Mouse (Mus musculus): ENCODE measurements at regions not wholly inside any gene's neighbourhood (a gene's known extent, or its start where the extent isn't known, plus 50 kb on each side); places are given as distances from the start of the nearest gene placed in this dataset.

DNA sequence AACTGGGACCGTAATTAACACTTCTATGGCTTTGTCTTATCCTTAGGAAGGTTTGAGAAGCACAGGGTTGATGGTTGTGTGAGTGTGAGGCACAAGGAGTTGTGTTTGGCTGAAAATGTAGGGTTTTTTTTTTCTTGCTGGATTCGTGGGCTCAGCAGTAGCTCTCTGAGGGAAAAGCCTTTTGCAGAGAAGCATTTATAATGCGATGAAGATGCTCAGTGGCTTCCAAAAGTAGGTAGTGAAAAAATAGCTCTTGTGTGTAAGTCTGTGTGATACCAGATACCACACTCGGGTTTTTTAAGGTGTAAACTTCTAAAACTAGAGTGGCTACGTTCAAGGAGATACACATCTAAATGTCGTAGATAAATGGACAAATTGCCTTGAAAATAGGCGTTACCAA lies 149.1 kb upstream of the 4933402D24Rik start:
- DNase-seq = no peak

DNA sequence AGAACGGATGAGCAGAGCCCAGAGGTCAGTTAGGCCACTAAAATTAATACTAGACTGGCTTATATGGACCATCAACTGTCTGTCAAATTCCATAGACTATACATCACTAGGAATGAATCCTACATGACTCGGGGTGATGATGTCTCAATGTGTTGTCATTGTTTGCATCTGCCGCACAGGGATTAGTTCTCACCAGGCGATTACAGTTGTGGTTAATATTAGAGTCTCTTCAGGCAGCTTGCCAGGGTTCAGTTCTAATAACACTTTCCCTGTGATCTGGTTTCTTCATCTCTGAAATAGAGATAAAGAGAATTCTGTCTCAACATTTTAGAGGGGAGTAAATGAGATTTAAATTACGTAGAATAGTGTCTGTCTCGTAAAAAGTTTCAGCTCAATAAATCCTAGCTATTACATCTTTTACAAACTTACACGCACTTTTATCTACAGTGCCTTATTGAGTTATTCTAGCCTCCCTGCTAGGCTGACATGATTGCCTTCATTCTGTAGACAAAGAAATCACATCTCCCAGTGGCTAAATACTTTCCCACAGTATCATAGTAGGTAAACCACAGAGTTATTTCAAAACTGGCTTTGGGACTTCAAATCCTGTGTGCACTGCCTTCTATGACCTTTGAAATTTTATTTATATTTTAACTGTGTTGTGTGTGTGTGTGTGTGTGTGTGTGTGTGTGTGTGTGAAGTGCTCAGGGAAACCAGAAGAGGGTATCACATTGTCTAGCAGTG lies 148.0 kb upstream of the 4933402D24Rik start:
- no peak for DNase-seq

DNA sequence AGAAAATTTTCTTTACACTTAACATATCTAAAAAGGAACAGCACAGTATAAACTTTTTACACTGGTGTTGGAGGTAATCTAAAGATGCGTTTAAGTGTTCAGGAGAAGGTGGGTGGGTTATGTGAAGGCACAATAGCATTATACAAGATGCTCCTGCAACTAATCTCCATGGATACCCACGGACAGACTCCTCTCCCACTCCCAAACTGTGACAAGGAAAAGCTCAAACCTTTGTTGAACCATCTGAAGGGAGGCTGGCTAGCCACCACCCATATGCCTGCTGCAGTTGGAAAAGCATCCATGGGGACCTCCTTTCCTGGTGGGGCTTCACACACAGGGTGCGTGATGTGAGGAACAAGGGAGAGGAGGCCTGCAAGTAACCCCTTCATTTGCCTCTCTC lies 141.7 kb upstream of the 4933402D24Rik start:
- no peak for DNase-seq

DNA sequence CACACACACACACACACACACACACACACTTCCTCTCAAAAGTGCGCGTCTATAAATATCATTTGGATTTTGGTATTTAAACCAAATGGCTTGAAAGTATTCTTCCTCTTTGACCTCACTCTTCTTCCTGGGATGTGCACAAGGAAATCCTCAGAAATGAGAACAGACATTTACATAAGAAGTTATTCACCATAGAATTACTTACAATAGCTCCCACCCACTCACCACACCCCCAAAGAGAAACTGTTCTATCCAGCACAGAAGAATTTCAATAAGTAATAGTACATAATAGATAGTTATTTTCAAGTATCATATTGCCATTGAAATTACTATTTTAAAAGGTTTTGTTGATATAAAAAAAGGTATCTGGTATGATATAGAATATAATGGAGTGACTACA lies 140.1 kb upstream of the 4933402D24Rik start:
- no peak for DNase-seq

DNA sequence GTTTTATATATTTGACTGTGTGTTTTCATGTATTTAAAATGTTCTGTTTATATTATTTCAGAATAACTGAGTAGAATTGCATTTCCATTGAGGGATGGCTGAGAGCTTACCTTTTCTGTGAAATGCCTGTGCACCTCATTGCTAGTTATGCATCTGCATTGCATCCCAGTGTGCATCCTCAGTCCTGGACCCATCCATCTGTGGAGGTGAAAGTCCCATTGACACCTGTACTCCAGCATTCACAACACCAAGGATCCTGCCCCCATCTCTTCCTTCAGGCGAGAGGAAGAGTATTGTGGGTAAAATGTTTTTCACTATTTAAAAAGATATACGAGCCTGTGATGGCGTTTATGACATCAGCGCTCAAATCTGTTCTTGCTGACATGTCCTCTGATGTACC lies 134.6 kb upstream of the 4933402D24Rik start:
- DNase-seq = no peak

DNA sequence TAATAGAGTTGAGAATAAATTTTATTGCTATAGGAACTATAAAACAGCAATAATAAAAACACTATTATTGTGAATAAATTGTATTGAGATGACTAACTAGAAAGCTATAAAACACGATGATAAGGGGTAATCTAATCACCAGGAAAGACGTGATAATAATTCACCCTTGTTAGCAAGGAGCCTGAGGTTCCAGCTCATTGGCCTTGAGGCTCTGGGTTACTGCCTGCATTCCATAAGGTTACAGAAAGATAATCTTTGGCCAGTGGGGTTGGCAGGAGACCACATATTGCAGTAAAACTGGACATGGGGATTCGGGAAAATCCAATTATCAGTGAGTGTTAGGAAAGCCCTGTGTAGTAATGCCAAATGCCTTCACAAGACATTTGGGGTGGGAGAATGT lies 134.1 kb upstream of the 4933402D24Rik start:
- DNase-seq = no peak

DNA sequence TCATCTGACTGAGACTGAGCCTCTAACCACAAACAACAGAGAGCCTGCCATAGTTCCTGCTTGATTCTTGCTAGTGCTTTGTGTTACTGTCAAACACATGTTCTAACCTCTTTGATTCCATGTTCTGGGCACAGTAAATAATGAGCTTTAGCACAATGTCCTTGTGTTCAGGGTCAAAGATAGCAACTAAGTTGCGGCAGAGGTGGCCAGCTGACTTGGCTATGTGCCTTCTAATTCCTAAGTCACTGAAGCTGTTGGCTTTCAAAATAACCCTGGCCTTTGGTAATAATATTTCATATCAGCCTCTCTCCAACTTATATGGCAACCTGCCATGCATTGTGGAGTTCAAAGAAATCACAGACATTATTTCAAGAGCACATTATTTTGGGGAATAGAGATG lies 133.3 kb upstream of the 4933402D24Rik start:
- no peak for DNase-seq

DNA sequence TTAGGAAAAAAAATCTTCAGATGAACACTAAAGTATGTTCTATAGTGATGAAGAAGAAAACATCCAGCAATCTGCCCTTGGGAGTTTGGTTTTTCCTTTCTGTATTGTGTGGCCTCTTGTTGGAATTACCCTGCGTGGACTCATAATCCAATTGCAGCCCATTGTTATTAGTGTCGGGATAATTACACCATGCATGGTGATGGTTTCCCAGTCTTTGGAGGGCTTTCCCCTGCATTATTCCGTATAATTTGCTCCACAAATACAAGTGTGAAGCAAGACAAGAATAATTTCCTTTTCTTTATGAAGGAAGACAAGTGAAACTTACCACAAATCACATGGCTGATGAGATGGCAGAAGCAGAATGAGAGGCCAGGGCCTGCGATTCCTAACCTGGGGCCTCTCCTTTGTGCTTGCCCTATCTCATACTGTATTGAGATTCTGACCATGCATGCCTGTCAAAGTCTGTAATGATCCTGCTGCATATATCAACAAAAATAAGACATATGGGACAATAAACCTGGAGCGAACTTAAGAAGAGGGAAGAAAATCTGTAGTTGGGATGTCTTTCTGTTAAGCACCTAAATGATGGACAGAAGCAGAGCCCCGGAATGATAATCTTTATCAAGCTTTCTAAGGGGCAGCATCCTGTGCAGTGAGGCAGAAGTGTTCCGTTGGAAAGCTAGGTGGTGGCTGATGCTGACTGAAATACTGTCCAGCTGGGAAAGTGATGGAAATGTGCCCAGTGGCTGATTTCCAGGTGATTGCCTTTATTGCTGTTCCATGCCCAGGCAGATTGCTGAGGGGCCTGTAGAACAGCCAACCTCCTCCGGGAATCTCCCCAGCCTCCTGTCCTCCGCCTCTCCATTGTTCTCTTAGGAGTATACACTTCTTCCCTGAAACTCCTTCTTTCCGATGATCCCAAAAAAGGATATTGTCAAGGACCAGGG lies 130.8 kb upstream of the 4933402D24Rik start:
- DNase-seq = peak in 1 of 2 experiments; percentile 7

DNA sequence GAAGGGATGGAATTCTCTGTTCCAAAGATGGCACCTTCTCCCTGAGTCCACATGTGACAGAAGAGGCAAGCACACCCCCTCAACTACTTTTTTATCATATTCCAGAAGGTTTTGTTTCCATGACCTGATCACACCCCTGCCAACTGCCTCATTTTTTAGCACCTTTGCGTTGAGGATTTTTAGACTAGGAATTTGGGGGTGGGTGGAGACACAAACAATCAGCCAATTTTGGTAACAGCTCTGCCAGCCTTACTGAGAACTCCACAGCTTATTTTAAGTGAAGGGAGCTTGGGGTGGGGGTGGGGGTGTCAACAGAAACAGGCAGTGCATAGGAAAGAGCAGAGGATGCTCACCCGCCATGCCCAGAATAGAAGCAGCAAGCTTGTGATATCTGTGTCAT lies 129.7 kb upstream of the 4933402D24Rik start:
- DNase-seq = no peak

DNA sequence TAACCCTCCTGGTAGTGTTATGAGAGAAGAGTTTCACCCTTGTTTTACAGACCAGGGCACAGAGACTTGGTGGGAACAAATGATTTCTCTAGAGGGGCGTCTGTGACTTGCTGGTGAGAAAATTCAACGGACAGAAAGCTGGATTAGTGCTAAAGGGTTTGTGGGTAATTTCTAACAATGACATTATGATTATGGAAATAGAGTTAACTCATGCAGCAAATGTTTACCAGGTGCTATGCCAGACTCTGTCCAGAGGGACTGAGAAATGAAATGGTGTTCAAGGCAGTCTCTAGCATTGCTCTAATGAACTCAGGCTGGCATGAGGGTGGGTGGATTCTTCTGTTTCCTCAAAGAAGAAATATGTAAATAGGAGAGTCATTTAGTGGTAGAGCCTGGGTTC lies 128.5 kb upstream of the 4933402D24Rik start:
- DNase-seq = no peak

DNA sequence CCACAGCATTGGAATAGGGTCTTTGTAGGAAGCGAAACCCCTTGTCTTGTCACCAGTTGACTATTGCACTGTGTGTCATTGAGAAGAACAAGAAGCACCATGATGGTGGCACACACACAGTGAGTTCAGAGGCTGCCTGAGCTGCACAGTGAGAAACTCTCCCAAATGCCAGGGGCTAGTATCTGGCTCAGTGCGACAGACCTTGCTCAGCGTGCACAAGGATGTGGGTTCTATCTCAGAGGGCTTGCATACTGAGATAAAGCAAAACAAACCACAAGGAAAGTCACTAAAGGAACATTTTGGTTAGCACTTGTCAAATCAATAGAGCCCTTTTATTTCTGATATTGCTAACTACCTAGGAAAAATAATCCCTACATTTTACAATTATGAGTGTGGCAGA lies 110.5 kb upstream of the 4933402D24Rik start:
- DNase-seq = no peak

DNA sequence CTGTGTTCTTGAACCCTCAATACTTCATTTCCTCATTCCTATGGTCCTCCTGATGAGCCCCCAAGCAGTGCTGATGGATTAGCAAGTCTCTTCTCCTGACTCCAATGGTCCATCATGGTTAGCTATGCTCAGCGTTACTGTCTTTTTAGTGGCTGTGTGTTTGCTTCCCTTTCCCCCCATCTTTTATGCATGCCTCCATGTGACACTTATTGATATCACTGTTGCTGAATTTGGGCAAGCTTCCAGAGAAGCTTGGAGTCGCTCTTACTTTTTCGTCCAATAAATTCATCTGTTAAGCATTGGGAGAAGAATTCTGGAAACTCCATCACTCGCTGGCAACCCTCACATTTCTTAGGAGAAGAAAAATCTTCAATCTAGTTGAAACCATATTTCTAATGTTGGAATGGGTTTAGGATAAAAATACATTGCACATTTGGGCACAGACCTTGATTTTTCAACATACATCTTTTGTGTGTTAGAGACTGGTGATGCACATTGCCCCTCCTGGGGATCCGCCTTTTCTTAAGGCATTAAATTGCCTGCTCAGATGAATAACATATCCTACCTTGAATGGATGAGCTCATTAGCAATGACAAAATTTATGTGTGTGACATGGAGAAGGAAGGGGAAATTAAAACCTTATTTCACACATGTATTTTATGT lies 107.7 kb upstream of the 4933402D24Rik start:
- DNase-seq = no peak

DNA sequence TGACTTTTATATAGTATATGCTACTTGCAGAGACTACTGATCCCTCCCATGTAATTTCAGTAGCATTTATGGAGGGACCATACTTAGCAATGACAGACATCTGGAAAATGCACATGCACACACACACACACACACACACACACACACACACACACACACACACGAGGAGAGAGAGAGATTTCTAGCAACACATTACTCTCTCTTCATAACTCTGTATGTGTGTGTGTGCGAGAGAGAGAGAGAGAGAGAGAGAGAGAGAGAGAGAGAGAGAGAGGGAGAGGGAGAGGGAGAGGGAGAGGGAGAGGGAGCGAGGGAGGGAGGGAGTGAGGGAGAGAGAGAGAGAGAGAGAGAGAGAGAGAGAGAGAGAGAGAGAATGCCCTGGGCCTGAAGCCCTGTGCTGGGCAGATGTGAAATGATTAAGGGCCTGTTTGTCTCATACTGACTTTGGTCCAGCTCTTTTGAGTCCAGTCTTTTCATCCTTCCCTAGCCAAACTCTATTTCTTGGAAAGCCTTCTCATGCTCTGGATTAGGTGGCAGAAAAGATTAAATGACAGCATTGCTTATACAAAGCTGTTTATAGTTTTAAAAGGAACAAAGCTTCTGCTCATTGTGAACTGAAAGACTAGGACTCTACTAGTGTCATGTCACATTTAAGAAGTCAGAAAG lies 106.4 kb upstream of the 4933402D24Rik start:
- no peak for DNase-seq

DNA sequence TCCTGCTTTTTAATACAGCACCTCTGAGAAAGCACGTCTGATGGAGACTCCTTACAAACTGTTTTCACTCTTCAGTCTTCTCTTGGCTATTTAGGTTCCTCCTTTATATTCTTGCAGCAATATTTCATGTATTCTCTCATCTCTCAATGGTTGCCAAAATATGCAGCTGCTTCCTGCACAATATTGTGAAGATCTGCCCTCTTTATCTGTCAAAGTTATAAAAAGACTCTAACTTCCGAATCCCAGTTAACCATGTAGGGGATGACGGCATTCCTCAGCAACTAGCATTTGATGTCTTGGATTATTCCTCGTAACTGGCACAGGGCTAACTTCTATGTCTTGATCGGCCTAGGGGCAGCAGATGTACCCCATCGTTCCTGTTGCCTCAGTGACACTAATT lies 102.8 kb upstream of the 4933402D24Rik start:
- no peak for DNase-seq

DNA sequence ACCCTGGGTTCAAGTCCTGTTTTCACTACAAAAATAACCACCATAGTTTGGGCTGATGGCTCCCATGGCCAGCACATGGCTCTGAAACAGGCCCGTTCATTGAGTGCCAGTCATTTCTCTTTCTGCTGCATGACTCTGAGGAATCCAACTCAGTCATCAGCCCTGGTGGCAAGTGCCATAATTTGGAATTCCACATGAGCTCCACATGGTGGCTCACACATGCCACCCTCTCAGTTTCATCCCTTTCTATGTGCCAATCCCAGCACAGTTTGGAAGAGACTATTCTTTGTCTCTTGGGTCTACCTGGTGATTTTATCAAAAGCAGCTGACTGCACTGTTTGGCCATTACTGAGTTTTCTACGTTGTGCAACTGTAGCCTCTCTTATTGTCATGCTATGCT lies 100.3 kb upstream of the 4933402D24Rik start:
- DNase-seq = no peak

DNA sequence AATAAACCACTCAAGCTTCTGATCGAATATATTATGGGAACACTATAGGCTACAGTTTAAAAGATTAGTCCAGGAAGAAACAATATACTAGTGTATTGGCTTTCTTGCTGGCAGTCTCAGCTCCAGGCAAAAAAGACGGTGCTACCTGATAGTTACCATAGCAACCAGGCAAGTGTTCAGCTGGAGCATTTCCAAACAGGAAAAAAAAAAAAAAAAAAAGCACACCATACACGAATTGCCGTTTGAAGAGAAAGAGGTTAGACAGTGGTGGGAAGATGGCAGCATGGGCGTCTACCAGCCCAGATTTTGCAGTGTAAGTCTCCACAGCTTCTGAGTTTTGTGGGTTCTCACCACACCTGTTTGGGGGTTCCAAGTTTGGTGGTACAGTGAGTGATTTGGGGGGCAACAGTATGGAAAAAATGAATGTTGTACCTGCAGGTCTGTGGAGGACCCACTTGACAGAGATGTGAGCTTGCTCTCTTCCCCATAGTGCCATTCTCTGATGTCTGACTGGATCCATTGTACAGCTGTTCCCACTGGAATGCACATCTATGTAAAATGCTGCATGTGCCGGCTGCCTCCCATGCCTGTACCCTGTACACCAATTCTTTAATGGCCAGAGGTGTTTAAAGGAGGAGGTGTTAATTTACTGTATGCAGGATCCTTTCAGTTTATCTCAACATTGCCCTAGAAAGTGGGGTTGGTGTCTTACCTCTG lies 89.0 kb upstream of the 4933402D24Rik start:
- no peak for DNase-seq

DNA sequence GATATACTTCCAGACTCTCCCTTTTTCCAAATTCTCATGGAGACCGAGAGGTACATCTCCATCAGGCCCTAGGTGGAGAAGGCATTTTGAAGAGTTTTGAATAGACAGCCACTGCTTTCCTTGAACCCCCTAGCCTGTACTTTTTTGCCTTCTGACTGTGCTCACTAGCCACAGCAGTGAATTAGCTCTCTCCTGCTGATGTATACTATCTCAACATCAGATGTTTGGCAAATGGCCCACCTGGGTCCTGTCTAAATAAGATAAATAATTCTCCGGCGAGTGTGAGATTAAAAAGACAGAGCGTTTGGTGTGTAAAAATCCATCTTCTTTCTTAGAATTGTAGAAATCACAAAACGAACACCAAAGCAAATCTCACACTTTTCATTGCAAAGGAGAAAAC lies 88.4 kb upstream of the 4933402D24Rik start:
- DNase-seq = no peak

DNA sequence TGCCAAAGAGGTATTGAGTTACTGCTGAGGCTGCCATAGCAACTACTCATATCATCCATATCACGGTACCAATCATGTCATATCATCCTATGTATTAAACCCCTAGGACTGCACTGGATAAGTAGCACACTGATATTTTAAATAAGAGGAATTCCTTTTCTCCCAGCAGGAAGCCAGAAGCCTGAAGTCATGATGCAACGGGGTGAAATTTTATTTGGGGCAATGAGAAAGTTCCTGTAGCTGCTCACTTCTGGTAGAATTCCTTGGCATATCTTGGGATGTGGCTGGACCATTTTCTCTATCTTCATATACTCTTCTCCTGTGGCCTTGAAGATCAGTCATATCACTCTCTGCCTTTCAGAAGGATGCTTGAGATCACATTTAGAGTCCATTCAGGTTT lies 87.3 kb upstream of the 4933402D24Rik start:
- DNase-seq = no peak

DNA sequence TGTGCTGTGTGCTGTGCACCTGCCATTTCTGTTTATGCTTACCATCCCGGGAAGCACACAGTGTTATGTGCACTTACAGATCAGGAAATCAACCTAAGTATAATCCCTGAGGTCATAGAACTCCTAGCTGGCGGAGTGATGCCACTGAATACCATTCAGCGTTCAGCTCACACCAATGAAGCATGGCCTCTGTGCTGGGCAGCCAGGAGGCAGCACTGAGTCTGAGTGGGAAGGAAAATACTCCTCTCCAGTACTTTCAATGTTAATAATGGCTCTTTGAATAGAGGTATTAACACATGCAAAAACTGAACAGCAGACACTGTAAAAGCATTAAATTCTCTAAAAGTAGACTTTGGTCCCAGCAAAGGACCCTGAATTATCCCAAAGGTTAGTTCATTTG lies 85.7 kb upstream of the 4933402D24Rik start:
- DNase-seq = no peak

DNA sequence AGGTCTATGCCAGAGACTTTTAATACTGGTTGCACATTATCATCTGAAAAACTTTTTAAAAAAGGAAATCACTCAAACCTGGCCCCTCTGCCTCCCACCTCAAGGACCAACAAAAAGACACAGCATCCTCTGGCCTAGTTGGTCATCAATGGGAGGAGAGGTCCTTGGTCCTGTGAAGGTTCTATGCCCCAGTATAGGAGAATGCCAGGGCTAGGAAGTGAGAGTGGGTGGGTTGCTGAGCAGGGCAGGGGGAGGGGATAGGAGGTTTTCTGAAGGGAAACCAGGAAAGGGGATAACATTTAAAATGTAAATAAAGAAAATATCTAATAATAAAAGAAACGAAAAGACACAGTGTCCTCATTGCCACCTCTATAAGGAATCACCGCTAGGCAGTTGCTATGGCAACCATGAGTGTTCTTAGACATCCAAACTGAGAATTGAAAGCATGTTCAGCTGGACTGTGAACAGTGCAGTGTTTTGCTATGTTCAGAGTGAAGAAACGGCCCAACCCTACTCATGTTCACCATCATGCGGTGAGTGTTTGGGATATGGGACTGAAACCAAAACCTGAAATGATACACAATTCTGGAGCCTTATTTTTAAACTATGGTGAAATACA lies 82.5 kb upstream of the 4933402D24Rik start:
- DNase-seq = no peak

DNA sequence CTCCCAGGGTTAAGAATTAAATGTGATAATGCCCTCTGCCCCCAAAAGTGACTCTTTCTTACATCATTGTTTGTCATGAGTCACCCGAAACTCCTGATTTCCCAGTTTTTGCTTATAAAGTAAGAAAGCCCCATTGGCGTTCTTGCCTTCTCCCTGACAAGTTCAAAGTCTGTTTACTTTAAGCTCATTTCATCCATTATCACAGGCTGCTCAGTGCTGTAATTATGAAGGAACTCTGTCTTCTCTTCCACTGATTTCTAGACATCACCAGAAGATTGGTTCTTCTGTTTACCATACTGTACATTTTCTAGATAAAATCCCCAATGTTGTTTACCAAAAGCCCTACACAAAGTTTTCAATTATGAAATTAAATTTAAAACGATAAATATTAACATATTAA lies 81.2 kb upstream of the 4933402D24Rik start:
- DNase-seq = no peak

Measured in layer of hippocampus, postnatal 36 days (tissue).